In genomic region chr9:55538377-55538776, GRCm38 (mm10) we compare ENCODE assay signal across 9 mouse cellular contexts. TPM values are rescaled to one million over a fixed set of nuclear protein-coding genes. Genes with fewer than 3 reads are reported as not detected.
DNase-seq lines count a peak whose midpoint lies in the region; ATAC-seq and TF ChIP-seq lines count a peak whose summit lies in the region.
"Had no signal": no experiment of that assay in that cellular context is flagged by ENCODE, and none has a peak within 500 bp of the region (broad histone marks: within the 10 kb centered on the region; RNA-seq: fewer than 3 reads in every experiment).

Gene Isl2, plus strand, starts transcription at chr9:55538672.

- no peak within 1 kb of the TSS for H3K9ac ChIP-seq in kidney, embryonic 15.5 days
- no peak within 1 kb of the TSS for H3K9ac ChIP-seq in liver, embryonic 13.5 days

- no peaks in the 10 kb centered on the region for H3K9me3 ChIP-seq in kidney, embryonic 15.5 days (replicated peaks)
- H3K9me3 ChIP-seq in liver, embryonic 13.5 days (replicated peaks), result no peaks in the 10 kb centered on the region

- H3K4me3 ChIP-seq in kidney, embryonic 15.5 days (replicated peaks), result peak within 1 kb of the TSS; percentile 11; the same call in 1 of the 2 replicates
- H3K4me3 ChIP-seq in kidney, adult 2 months (ENCODE audit: insufficient read depth, low read depth, low read length), result no peak within 1 kb of the TSS
- no peak within 1 kb of the TSS for H3K4me3 ChIP-seq in liver, embryonic 13.5 days (replicated peaks)
- H3K4me3 ChIP-seq in layer of hippocampus, adult 2 months, result no peak within 1 kb of the TSS

- H3K4me2 ChIP-seq in kidney, embryonic 15.5 days, result no peak within 1 kb of the TSS; the same call in 1 of the 2 replicates
- 0 out of 2 replicates have a peak within 1 kb of the TSS, but pooled peaks have one; percentile 0 for H3K4me2 ChIP-seq in liver, embryonic 13.5 days

- peak; percentile 21 for DNase-seq in cerebellum, adult 9-11 months
- DNase-seq in cerebellum, adult 11 months, result no peak
- no peak for DNase-seq in kidney, adult 2 months
- peak; percentile 51 for DNase-seq in brain, embryonic 14.5 days (ENCODE audit: low read depth)
- DNase-seq in liver, embryonic 13.5 days, result no peak
- DNase-seq in thymus, postnatal 14 days, result no peak
- no peak for DNase-seq in layer of hippocampus, adult 2 months (ENCODE audit: low spot score in 2 of 2)

- H3K27ac ChIP-seq in kidney, embryonic 15.5 days, result no peak within 1 kb of the TSS
- no peak within 1 kb of the TSS for H3K27ac ChIP-seq in kidney, adult 2 months (ENCODE audit: insufficient read depth, low read depth, low read length)
- no peak within 1 kb of the TSS for H3K27ac ChIP-seq in liver, embryonic 13.5 days
- no peak within 1 kb of the TSS for H3K27ac ChIP-seq in layer of hippocampus, adult 2 months

- no peaks in the 10 kb centered on the region for H3K36me3 ChIP-seq in kidney, embryonic 15.5 days
- no peaks in the 10 kb centered on the region for H3K36me3 ChIP-seq in kidney, adult 2 months (ENCODE audit: control insufficient read depth, insufficient read depth, low read length)
- H3K36me3 ChIP-seq in liver, embryonic 13.5 days, result no peaks in the 10 kb centered on the region

- H3K4me1 ChIP-seq in kidney, embryonic 15.5 days, result peaks cover 31% of the 10 kb centered on the region
- H3K4me1 ChIP-seq in kidney, adult 2 months (ENCODE audit: control insufficient read depth, insufficient read depth, low read length), result no peaks in the 10 kb centered on the region
- H3K4me1 ChIP-seq in liver, embryonic 13.5 days (replicated peaks), result peaks cover 23% of the 10 kb centered on the region

- no peak for ATAC-seq in kidney, embryonic 15.5 days (replicated peaks; ENCODE audit: low FRiP score)
- ATAC-seq in liver, embryonic 13.5 days (ENCODE audit: low read depth), result no peak

- WGBS in kidney, embryonic 15.5 days, result 10% methylated on average over 4 of the region's 4 CpGs
- 22% methylated on average over 4 of the region's 4 CpGs for whole genome bisulfite sequencing in kidney, adult 2 months
- WGBS in liver, embryonic 13.5 days (ENCODE audit: insufficient replicate concordance), result 10% methylated on average over 4 of the region's 4 CpGs

- no peak for TF ChIP-seq CTCF in kidney, adult 2 months (conservative IDR thresholded peaks at IDR 0.05; ENCODE audit: insufficient read depth, insufficient read length, low read depth, low read length)
- TF ChIP-seq CTCF in brain, embryonic 14.5 days (IDR thresholded peaks at IDR 0.05; ENCODE audit: borderline replicate concordance, extremely low read depth, insufficient read depth, insufficient read length), result no peak
- no peak for TF ChIP-seq CTCF in layer of hippocampus, adult 2 months (conservative IDR thresholded peaks at IDR 0.05)

- TF ChIP-seq POLR2A in kidney, adult 2 months (IDR thresholded peaks at IDR 0.05; ENCODE audit: low read depth, low read length), result no peak
- no peak for TF ChIP-seq POLR2A in brain, embryonic 14.5 days (IDR thresholded peaks at IDR 0.05; ENCODE audit: borderline replicate concordance, extremely low read depth, insufficient read depth, insufficient read length, poor library complexity, severe bottlenecking)

- peaks cover 79% of the 10 kb centered on the region for H3K27me3 ChIP-seq in kidney, embryonic 15.5 days
- peaks cover 26% of the 10 kb centered on the region for H3K27me3 ChIP-seq in kidney, adult 2 months (replicated peaks; ENCODE audit: control insufficient read depth, insufficient read depth, low read length)
- H3K27me3 ChIP-seq in liver, embryonic 13.5 days, result peaks cover 80% of the 10 kb centered on the region

RNA-seq across cellular contexts. Expression of gene Isl2, which starts in this region (rescaled TPM):
- 0.10 and 0.27 TPM in 2 replicates for polyA plus RNA-seq in kidney, embryonic 15.5 days (2015; fragmentation: Nextera tagmentation; extraction: Ambion mirVana)
- 0.05 TPM in 1 of 2 replicates, not detected in the other for polyA plus RNA-seq in kidney, adult 2 months (2012; rRNA removed)
- 1.5 and 3.7 TPM in 2 replicates for polyA plus RNA-seq in brain, embryonic 14.5 days (2012; rRNA removed)
- polyA plus RNA-seq in liver, embryonic 13.5 days (2015; fragmentation: Nextera tagmentation; extraction: Ambion mirVana), result 0.28 and 0.29 TPM in 2 replicates
- total RNA-seq in layer of hippocampus, adult 2 months (2021), result not detected
- total RNA-seq: layer of hippocampus, postnatal 14 days had no signal

Comparison
In these comparisons a context has a peak if more than half of its experiments do, and no peak if none do; other contexts are left out.
1. DNase-seq: peak in cerebellum, adult 9-11 months (single experiment) and brain, embryonic 14.5 days (single experiment); none in cerebellum, adult 11 months (single experiment), kidney, adult 2 months (single experiment), liver, embryonic 13.5 days (single experiment), thymus, postnatal 14 days (single experiment) and layer of hippocampus, adult 2 months (0 of 2).